Mouse (Mus musculus) lung, embryonic 16.5 days (tissue): ENCODE data around the gene Gpank1. TPM values are rescaled to one million over a fixed set of nuclear protein-coding genes. Genes with fewer than 3 reads are reported as not detected.

Source experiments
- ATAC-seq: fragments of 200-750 bp; cut with Nextera tagmentation; 2 replicates; pipeline ENCODE4 v1.8.0; 2017; ENCODE audit warnings: low read depth, mild to moderate bottlenecking, moderate library complexity
- H3K27ac ChIP-seq: fragments of 300-500 bp; sonication (generic); 2 replicates; pipeline ENCODE4 v1.5.1; 2014; ENCODE audit warnings: mild to moderate bottlenecking, control low read depth, low read length
- H3K27me3 ChIP-seq: fragments of 300-500 bp; sonication (generic); 2 replicates; pipeline ENCODE4 v1.6.1; 2014; ENCODE audit warnings: low read depth, low read length, mixed read lengths; ENCODE audit not compliant: control insufficient read depth, insufficient read depth
- H3K36me3 ChIP-seq: fragments of 300-500 bp; sonication (generic); 2 replicates; pipeline ENCODE4 v1.6.1; 2014; ENCODE audit warnings: low read length; ENCODE audit not compliant: control insufficient read depth, insufficient read depth
- H3K4me1 ChIP-seq: fragments of 300-500 bp; sonication (generic); replicated peaks from 2 replicates; pipeline ENCODE4 v1.6.1; 2014; ENCODE audit warnings: low read length, mixed read lengths; ENCODE audit not compliant: control insufficient read depth, insufficient read depth
- H3K4me2 ChIP-seq: fragments of 300-500 bp; sonication (generic); 2 replicates; pipeline ENCODE4 v1.6.1; 2014; ENCODE audit warnings: low read depth, low read length, control low read depth
- H3K4me3 ChIP-seq: fragments of 300-500 bp; sonication (generic); 2 replicates; pipeline ENCODE4 v1.5.1; 2014; ENCODE audit warnings: mild to moderate bottlenecking, low read length, control low read depth
- H3K9ac ChIP-seq: fragments of 300-500 bp; sonication (generic); 2 replicates; pipeline ENCODE4 v1.6.1; 2014; ENCODE audit warnings: low read length, control low read depth
- H3K9me3 ChIP-seq: fragments of 300-500 bp; sonication (generic); 2 replicates; pipeline ENCODE4 v1.6.1; 2016; ENCODE audit warnings: low read length; ENCODE audit not compliant: control insufficient read depth
- WGBS: fragments of 180-500 bp; shearing (Covaris S2); extraction: QIAGEN DNeasy Blood & Tissue Kit; methylation state at CpG from one replicate; pipeline ENCODE4 v1.1.7; 2014; 5-methylcytosine and 5-hydroxymethylcytosine counted together
- polyA plus RNA-seq: library from polyadenylated mRNA; unstranded; fragments of >200 nt; fragmentation: Nextera tagmentation; extraction: Ambion mirVana; gene quantifications from 2 replicates; pipeline ENCODE4 v1.2.1, GENCODE M21; 2015

The Gpank1 gene
- polyA plus RNA-seq, 1 experiment from 2014 or later, result 19.7 TPM

GRCm38 (mm10) chr17:35166352-35167035 lies 45.2 kb downstream of the Gpank1 start:
- Histone ChIP-seq H3K27ac (peak overlapping the region; percentile 100; the same call in 1 of the 2 replicates), H3K9me3 (no peaks in the 10 kb centered on the region), H3K4me3 (peak overlapping the region; percentile 53; the same call in 1 of the 2 replicates), H3K4me1 (peaks cover 19% of the 10 kb centered on the region), H3K9ac (peak overlapping the region; percentile 3; the same call in 1 of the 2 replicates), H3K27me3 (no peaks in the 10 kb centered on the region), H3K36me3 (peaks cover 3% of the 10 kb centered on the region; the same call in 1 of the 2 replicates), H3K4me2 (peak overlapping the region; percentile 69)
- no peak for ATAC-seq
- WGBS, result 63% methylated on average over 8 of the region's 8 CpGs

- H3K9ac ChIP-seq, result no peak overlapping the region
- no peak overlapping the region for H3K4me3 ChIP-seq
- ATAC-seq, result no peak
- H3K36me3 ChIP-seq, result no peaks in the 10 kb centered on the region
- no peaks in the 10 kb centered on the region for H3K9me3 ChIP-seq
- no peaks in the 10 kb centered on the region for H3K27me3 ChIP-seq
- no peak overlapping the region for H3K27ac ChIP-seq
- peaks cover 11% of the 10 kb centered on the region for H3K4me1 ChIP-seq
- H3K4me2 ChIP-seq, result no peak overlapping the region
- whole genome bisulfite sequencing, result 82% methylated on average over 7 of the region's 7 CpGs
Measured at GRCm38 (mm10) chr17:35167794-35168193, 46.5 kb downstream of the Gpank1 start.

- WGBS, result 10% methylated on average over 4 of the region's 4 CpGs
- H3K4me3 ChIP-seq, result no peak overlapping the region
- no peak overlapping the region for H3K9ac ChIP-seq
- no peak for ATAC-seq
- no peaks in the 10 kb centered on the region for H3K36me3 ChIP-seq
- H3K27ac ChIP-seq, result no peak overlapping the region
- no peaks in the 10 kb centered on the region for H3K27me3 ChIP-seq
- H3K4me2 ChIP-seq, result no peak overlapping the region
- no peaks in the 10 kb centered on the region for H3K9me3 ChIP-seq
- H3K4me1 ChIP-seq, result peaks cover 8% of the 10 kb centered on the region
Measured at GRCm38 (mm10) chr17:35168541-35169207, 47.4 kb downstream of the Gpank1 start.

GRCm38 (mm10) chr17:35172445-35173234 lies 51.4 kb downstream of the Gpank1 start:
- no peak overlapping the region for H3K4me2 ChIP-seq
- 55% methylated on average over 11 of the region's 11 CpGs for WGBS
- H3K27me3 ChIP-seq, result no peaks in the 10 kb centered on the region
- no peak overlapping the region for H3K27ac ChIP-seq
- no peak for ATAC-seq
- H3K36me3 ChIP-seq, result no peaks in the 10 kb centered on the region
- H3K4me1 ChIP-seq, result no peaks in the 10 kb centered on the region
- no peak overlapping the region for H3K9ac ChIP-seq
- H3K9me3 ChIP-seq, result no peaks in the 10 kb centered on the region
- H3K4me3 ChIP-seq, result no peak overlapping the region

- no peak for ATAC-seq
- Histone ChIP-seq H3K9me3 (no peaks in the 10 kb centered on the region), H3K27ac (no peak overlapping the region), H3K4me1 (no peaks in the 10 kb centered on the region), H3K27me3 (no peaks in the 10 kb centered on the region), H3K36me3 (no peaks in the 10 kb centered on the region), H3K9ac (no peak overlapping the region), H3K4me2 (no peak overlapping the region), H3K4me3 (no peak overlapping the region)
- WGBS, result 62% methylated on average over 3 of the region's 3 CpGs
Measured at GRCm38 (mm10) chr17:35173329-35173728, 52.1 kb downstream of the Gpank1 start.

Other genes starting within 250 kb of the Gpank1 start
- 2.3 and 2.5 TPM in 2 replicates for gene Zbtb12, start 242.0 kb upstream of the Gpank1 start, polyA plus RNA-seq
- gene Gm20547, start 239.4 kb upstream of the Gpank1 start, polyA plus RNA-seq, result not detected in 2 replicates
- 3.2 and 4.8 TPM in 2 replicates for gene C2, start 223.2 kb upstream of the Gpank1 start, polyA plus RNA-seq
- 58.2 and 62.2 TPM in 2 replicates for gene Ehmt2, start 223.0 kb upstream of the Gpank1 start, polyA plus RNA-seq
- 1.5 and 1.9 TPM in 2 replicates for gene Slc44a4, start 207.0 kb upstream of the Gpank1 start, polyA plus RNA-seq
- gene Neu1, start 190.2 kb upstream of the Gpank1 start, polyA plus RNA-seq, result 19.0 and 20.4 TPM in 2 replicates
- gene Hspa1b, start 162.2 kb upstream of the Gpank1 start, polyA plus RNA-seq, result 0.10 and 0.19 TPM in 2 replicates
- 1.2 TPM in 1 of 2 replicates, not detected in the other for gene Gm20481, start 151.5 kb upstream of the Gpank1 start, polyA plus RNA-seq
- gene Hspa1a, start 149.3 kb upstream of the Gpank1 start, polyA plus RNA-seq, result 4.4 and 4.8 TPM in 2 replicates
- gene Hspa1l, start 148.8 kb upstream of the Gpank1 start, polyA plus RNA-seq, result 0.55 and 0.65 TPM in 2 replicates
- 178 and 189 TPM in 2 replicates for gene Lsm2, start 139.6 kb upstream of the Gpank1 start, polyA plus RNA-seq
- gene Vars, start 120.5 kb upstream of the Gpank1 start, polyA plus RNA-seq, result 88.0 and 96.2 TPM in 2 replicates
- 0.14 and 0.25 TPM in 2 replicates for gene Vwa7, start 104.9 kb upstream of the Gpank1 start, polyA plus RNA-seq
- 4.3 and 4.6 TPM in 2 replicates for gene Sapcd1, start 93.4 kb upstream of the Gpank1 start, polyA plus RNA-seq
- 4.7 and 4.9 TPM in 2 replicates for gene Msh5, start 74.7 kb upstream of the Gpank1 start, polyA plus RNA-seq
- 298 and 322 TPM in 2 replicates for gene Clic1, start 71.5 kb upstream of the Gpank1 start, polyA plus RNA-seq
- 305 and 309 TPM in 2 replicates for gene Ddah2, start 62.4 kb upstream of the Gpank1 start, polyA plus RNA-seq
- 0.53 and 0.97 TPM in 2 replicates for gene Ly6g6c, start 56.1 kb upstream of the Gpank1 start, polyA plus RNA-seq
- 1.1 and 1.2 TPM in 2 replicates for gene Mpig6b, start 55.3 kb upstream of the Gpank1 start, polyA plus RNA-seq
- 1.8 and 2.3 TPM in 2 replicates for gene Ly6g6e, start 44.6 kb upstream of the Gpank1 start, polyA plus RNA-seq
- gene Ly6g6d, start 43.4 kb upstream of the Gpank1 start, polyA plus RNA-seq, result 7.0 and 9.0 TPM in 2 replicates
- gene Ly6g6f, start 35.8 kb upstream of the Gpank1 start, polyA plus RNA-seq, result 0.31 and 0.79 TPM in 2 replicates
- gene Abhd16a, start 32.2 kb upstream of the Gpank1 start, polyA plus RNA-seq, result 98.3 and 100 TPM in 2 replicates
- gene Ly6g5c, start 13.2 kb upstream of the Gpank1 start, polyA plus RNA-seq, result not detected in 2 replicates
- 0.60 and 1.1 TPM in 2 replicates for gene Ly6g5b, start 6.0 kb upstream of the Gpank1 start, polyA plus RNA-seq
- gene Csnk2b, start 598 bp downstream of the Gpank1 start, polyA plus RNA-seq, result 242 and 248 TPM in 2 replicates
- 9.7 and 10.4 TPM in 2 replicates for gene D17H6S53E, start 4.9 kb downstream of the Gpank1 start, polyA plus RNA-seq
- gene Apom, start 10.6 kb downstream of the Gpank1 start, polyA plus RNA-seq, result 1.4 and 13.6 TPM in 2 replicates
- gene Bag6, start 13.7 kb downstream of the Gpank1 start, polyA plus RNA-seq, result 46.3 and 54.9 TPM in 2 replicates
- gene Prrc2a, start 43.4 kb downstream of the Gpank1 start, polyA plus RNA-seq, result 151 and 167 TPM in 2 replicates
- gene Aif1, start 54.6 kb downstream of the Gpank1 start, polyA plus RNA-seq, result 7.3 and 8.0 TPM in 2 replicates
- 11.3 and 12.4 TPM in 2 replicates for gene Lst1, start 67.0 kb downstream of the Gpank1 start, polyA plus RNA-seq
- 1.0 and 1.5 TPM in 2 replicates for gene Ltb, start 73.0 kb downstream of the Gpank1 start, polyA plus RNA-seq
- gene Tnf, start 80.6 kb downstream of the Gpank1 start, polyA plus RNA-seq, result 0.09 and 0.24 TPM in 2 replicates
- 0.30 TPM in 1 of 2 replicates, not detected in the other for gene Lta, start 83.9 kb downstream of the Gpank1 start, polyA plus RNA-seq
- 1.2 TPM in 1 of 2 replicates, not detected in the other for gene Gm16181, start 99.4 kb downstream of the Gpank1 start, polyA plus RNA-seq
- gene Atp6v1g2, start 112.2 kb downstream of the Gpank1 start, polyA plus RNA-seq, result 4.9 and 5.9 TPM in 2 replicates
- gene Nfkbil1, start 114.3 kb downstream of the Gpank1 start, polyA plus RNA-seq, result 10.0 and 11.0 TPM in 2 replicates
- gene Ddx39b, start 120.3 kb downstream of the Gpank1 start, polyA plus RNA-seq, result 437 and 448 TPM in 2 replicates
- 141 and 161 TPM in 2 replicates for gene H2-D1, start 141.3 kb downstream of the Gpank1 start, polyA plus RNA-seq
- 0.24 and 0.38 TPM in 2 replicates for gene H2-Q1, start 198.9 kb downstream of the Gpank1 start, polyA plus RNA-seq
- gene H2-Q2, start 220.8 kb downstream of the Gpank1 start, polyA plus RNA-seq, result 6.5 and 7.0 TPM in 2 replicates